Mouse (Mus musculus) midbrain, embryonic 14.5 days (tissue): ENCODE data around the gene Olfr675. TPM values are rescaled to one million over a fixed set of nuclear protein-coding genes. Genes with fewer than 3 reads are reported as not detected.

ENCODE experiments used
- polyA plus RNA-seq: library from polyadenylated mRNA; unstranded; fragments of >200 nt; fragmentation: Nextera tagmentation; extraction: Ambion mirVana; gene quantifications from 2 replicates; pipeline ENCODE4 v1.2.1, GENCODE M21; 2014

The Olfr675 gene
- polyA plus RNA-seq, 1 experiment from 2014 or later = not detected

Other genes with a start within 250 kb of the Olfr675 start
- gene Usp17lb, start 185.9 kb downstream of the Olfr675 start, polyA plus RNA-seq = not detected in 2 replicates
- not detected in 2 replicates for gene Usp17la, start 171.5 kb downstream of the Olfr675 start, polyA plus RNA-seq
- gene Olfr665, start 150.4 kb downstream of the Olfr675 start, polyA plus RNA-seq = not detected in 2 replicates
- gene Olfr666, start 132.5 kb downstream of the Olfr675 start, polyA plus RNA-seq = not detected in 2 replicates
- gene Olfr667, start 107.0 kb downstream of the Olfr675 start, polyA plus RNA-seq = not detected in 2 replicates
- gene Olfr668, start 100.4 kb downstream of the Olfr675 start, polyA plus RNA-seq = not detected in 2 replicates
- not detected in 2 replicates for gene Olfr669, start 94.2 kb downstream of the Olfr675 start, polyA plus RNA-seq
- not detected in 2 replicates for gene Olfr670, start 65.8 kb downstream of the Olfr675 start, polyA plus RNA-seq
- gene Olfr671, start 49.3 kb downstream of the Olfr675 start, polyA plus RNA-seq = not detected in 2 replicates
- gene Olfr672, start 26.4 kb downstream of the Olfr675 start, polyA plus RNA-seq = not detected in 2 replicates
- gene Olfr676, start 4.2 kb upstream of the Olfr675 start, polyA plus RNA-seq = not detected in 2 replicates
- gene Olfr677, start 22.9 kb upstream of the Olfr675 start, polyA plus RNA-seq = not detected in 2 replicates
- not detected in 2 replicates for gene Olfr678, start 36.0 kb upstream of the Olfr675 start, polyA plus RNA-seq
- not detected in 2 replicates for gene Olfr679, start 52.7 kb upstream of the Olfr675 start, polyA plus RNA-seq
- gene Olfr680-ps1, start 64.4 kb upstream of the Olfr675 start, polyA plus RNA-seq = not detected in 2 replicates
- not detected in 2 replicates for gene Olfr681, start 88.4 kb upstream of the Olfr675 start, polyA plus RNA-seq
- not detected in 2 replicates for gene Olfr683, start 118.6 kb upstream of the Olfr675 start, polyA plus RNA-seq
- gene Olfr684, start 135.2 kb upstream of the Olfr675 start, polyA plus RNA-seq = not detected in 2 replicates
- gene Olfr685, start 157.6 kb upstream of the Olfr675 start, polyA plus RNA-seq = not detected in 2 replicates
- gene Olfr686, start 179.0 kb upstream of the Olfr675 start, polyA plus RNA-seq = not detected in 2 replicates